Mouse (Mus musculus) liver, embryonic 16.5 days (tissue): ENCODE results near the gene 9130019O22Rik. TPM values are rescaled to one million over a fixed set of nuclear protein-coding genes. Genes with fewer than 3 reads are reported as not detected.
"Not testable (repeated sequence)": the region's sequence is repeated elsewhere in the genome, so short reads cannot be mapped to it uniquely, and the experiment has no call there.

Source experiments
- ATAC-seq: fragments of 200-750 bp; cut with Nextera tagmentation; 2 replicates; pipeline ENCODE4 v1.8.0; 2017; ENCODE audit warnings: low read depth, mild to moderate bottlenecking, moderate number of reproducible peaks, moderate library complexity
- H3K27ac ChIP-seq: fragments of 300-500 bp; sonication (generic); 2 replicates; pipeline ENCODE4 v1.5.1; 2014; ENCODE audit warnings: mild to moderate bottlenecking, low read length
- H3K27me3 ChIP-seq: fragments of 300-500 bp; sonication (generic); 2 replicates; pipeline ENCODE4 v1.6.1; 2014; ENCODE audit warnings: low read depth, low read length, mixed read lengths; ENCODE audit not compliant: control insufficient read depth, insufficient read depth
- H3K36me3 ChIP-seq: fragments of 300-500 bp; sonication (generic); 2 replicates; pipeline ENCODE4 v1.6.1; 2014; ENCODE audit warnings: mild to moderate bottlenecking; ENCODE audit not compliant: control insufficient read depth, insufficient read depth
- H3K4me1 ChIP-seq: fragments of 300-500 bp; sonication (generic); 2 replicates; pipeline ENCODE4 v1.6.1; 2014; ENCODE audit warnings: low read depth, low read length, mixed read lengths; ENCODE audit not compliant: control insufficient read depth
- H3K4me2 ChIP-seq: fragments of 300-500 bp; sonication (generic); 2 replicates; pipeline ENCODE4 v1.6.1; 2014; ENCODE audit warnings: low read depth, low read length, mixed read lengths
- H3K4me3 ChIP-seq: fragments of 300-500 bp; sonication (generic); 2 replicates; pipeline ENCODE4 v1.5.1; 2014; ENCODE audit warnings: low read depth, mild to moderate bottlenecking, low read length
- H3K9ac ChIP-seq: fragments of 300-500 bp; sonication (generic); 2 replicates; pipeline ENCODE4 v1.6.1; 2014; ENCODE audit warnings: low read depth, low read length
- H3K9me3 ChIP-seq: fragments of 300-500 bp; sonication (generic); replicated peaks from 2 replicates; pipeline ENCODE4 v1.6.1; 2016; ENCODE audit warnings: low read length; ENCODE audit not compliant: control insufficient read depth
- WGBS: fragments of 180-500 bp; shearing (Covaris S2); extraction: QIAGEN DNeasy Blood & Tissue Kit; methylation state at CpG from one replicate; pipeline ENCODE4 v1.1.7; 2014; ENCODE audit not compliant: insufficient replicate concordance; 5-methylcytosine and 5-hydroxymethylcytosine counted together
- polyA plus RNA-seq: library from polyadenylated mRNA; unstranded; fragments of >200 nt; fragmentation: Nextera tagmentation; extraction: Ambion mirVana; gene quantifications from 2 replicates; pipeline ENCODE4 v1.2.1, GENCODE M21; 2015

The 9130019O22Rik gene
- polyA plus RNA-seq, 1 experiment from 2014 or later = 1.3 TPM

GRCm38 (mm10) chr7:127363475-127363921 lies 23.5 kb downstream of the 9130019O22Rik start:
- Histone ChIP-seq H3K4me2 (peak overlapping the region; percentile 48), H3K9me3 (no peaks in the 10 kb centered on the region), H3K9ac (peak overlapping the region; percentile 38; the same call in 1 of the 2 replicates), H3K36me3 (no peaks in the 10 kb centered on the region), H3K4me3 (peak overlapping the region; percentile 36), H3K4me1 (no peaks in the 10 kb centered on the region), H3K27me3 (peaks cover 8% of the 10 kb centered on the region), H3K27ac (no peak overlapping the region)
- ATAC-seq = peak; percentile 30; the same call in 1 of the 2 replicates
- WGBS = 14% methylated on average over 24 of the region's 24 CpGs

- WGBS = 17% methylated on average over 13 of the region's 13 CpGs
- not testable (repeated sequence) for H3K9ac ChIP-seq, H3K27ac ChIP-seq, H3K9me3 ChIP-seq, H3K4me1 ChIP-seq, H3K36me3 ChIP-seq, ATAC-seq, H3K27me3 ChIP-seq
- peak overlapping the region; percentile 38 for H3K4me2 ChIP-seq
- 0 out of 2 replicates have a peak overlapping the region, but pooled peaks have one; percentile 21 for H3K4me3 ChIP-seq
Observed at GRCm38 (mm10) chr7:127362418-127362817, 24.5 kb downstream of the 9130019O22Rik start.

- H3K9me3 ChIP-seq = no peaks in the 10 kb centered on the region
- no peak overlapping the region for H3K4me3 ChIP-seq
- no peak overlapping the region for H3K4me2 ChIP-seq
- peak; percentile 83 for ATAC-seq
- H3K36me3 ChIP-seq = no peaks in the 10 kb centered on the region
- no peak overlapping the region for H3K27ac ChIP-seq
- peaks cover 8% of the 10 kb centered on the region for H3K27me3 ChIP-seq
- H3K4me1 ChIP-seq = no peaks in the 10 kb centered on the region
- WGBS = 47% methylated on average over 13 of the region's 13 CpGs
- H3K9ac ChIP-seq = no peak overlapping the region
Observed at GRCm38 (mm10) chr7:127361449-127361848, 25.5 kb downstream of the 9130019O22Rik start.

GRCm38 (mm10) chr7:127360265-127360664 lies 26.7 kb downstream of the 9130019O22Rik start:
- Histone ChIP-seq H3K4me1 (no peaks in the 10 kb centered on the region), H3K27ac (no peak overlapping the region), H3K9me3 (no peaks in the 10 kb centered on the region), H3K4me3 (no peak overlapping the region), H3K36me3 (no peaks in the 10 kb centered on the region), H3K4me2 (no peak overlapping the region), H3K27me3 (peaks cover 8% of the 10 kb centered on the region), H3K9ac (no peak overlapping the region)
- no peak for ATAC-seq
- 45% methylated on average over 4 of the region's 4 CpGs for WGBS

- Histone ChIP-seq H3K9ac (no peak overlapping the region), H3K4me1 (no peaks in the 10 kb centered on the region), H3K36me3 (no peaks in the 10 kb centered on the region), H3K27ac (no peak overlapping the region), H3K9me3 (no peaks in the 10 kb centered on the region), H3K27me3 (peaks cover 3% of the 10 kb centered on the region), H3K4me2 (no peak overlapping the region), H3K4me3 (no peak overlapping the region)
- ATAC-seq = no peak
- WGBS = 49% methylated on average over 4 of the region's 4 CpGs
Observed at GRCm38 (mm10) chr7:127358472-127358871, 28.5 kb downstream of the 9130019O22Rik start.

GRCm38 (mm10) chr7:127357871-127358270 lies 29.1 kb downstream of the 9130019O22Rik start:
- H3K4me1 ChIP-seq = no peaks in the 10 kb centered on the region
- 54% methylated on average over 2 of the region's 2 CpGs for WGBS

GRCm38 (mm10) chr7:127355796-127356195 lies 31.2 kb downstream of the 9130019O22Rik start:
- no peaks in the 10 kb centered on the region for H3K4me1 ChIP-seq
- H3K4me2 ChIP-seq = no peak overlapping the region
- no peak overlapping the region for H3K27ac ChIP-seq
- no peaks in the 10 kb centered on the region for H3K27me3 ChIP-seq
- no peak overlapping the region for H3K9ac ChIP-seq
- no peak for ATAC-seq
- H3K36me3 ChIP-seq = no peaks in the 10 kb centered on the region
- no peaks in the 10 kb centered on the region for H3K9me3 ChIP-seq
- no peak overlapping the region for H3K4me3 ChIP-seq
- 38% methylated on average over 3 of the region's 3 CpGs for WGBS

More at GRCm38 (mm10) chr7:127357871-127358270, 29.1 kb downstream of the 9130019O22Rik start:
- ATAC-seq = no peak
- Histone ChIP-seq H3K9ac (no peak overlapping the region), H3K36me3 (no peaks in the 10 kb centered on the region), H3K4me3 (no peak overlapping the region), H3K27me3 (no peaks in the 10 kb centered on the region), H3K9me3 (no peaks in the 10 kb centered on the region), H3K4me2 (no peak overlapping the region), H3K27ac (no peak overlapping the region)

GRCm38 (mm10) chr7:127351230-127352004 lies 35.5 kb downstream of the 9130019O22Rik start:
- Histone ChIP-seq H3K9me3 (no peaks in the 10 kb centered on the region), H3K27me3 (no peaks in the 10 kb centered on the region), H3K9ac (no peak overlapping the region), H3K27ac (no peak overlapping the region), H3K4me2 (no peak overlapping the region), H3K4me1 (peaks cover 5% of the 10 kb centered on the region), H3K4me3 (no peak overlapping the region), H3K36me3 (no peaks in the 10 kb centered on the region)
- WGBS = 37% methylated on average over 5 of the region's 5 CpGs
- no peak for ATAC-seq

- H3K4me2 ChIP-seq = peak overlapping the region; percentile 98
- WGBS = 16% methylated on average over 8 of the region's 8 CpGs
- H3K27ac ChIP-seq = no peak overlapping the region
- H3K4me3 ChIP-seq = peak overlapping the region; percentile 79; the same call in 1 of the 2 replicates
- H3K36me3 ChIP-seq = no peaks in the 10 kb centered on the region; the same call in 1 of the 2 replicates
- H3K4me1 ChIP-seq = peaks cover 21% of the 10 kb centered on the region
- H3K9me3 ChIP-seq = no peaks in the 10 kb centered on the region
- H3K27me3 ChIP-seq = no peaks in the 10 kb centered on the region
- no peak overlapping the region for H3K9ac ChIP-seq
- ATAC-seq = no peak
Observed at GRCm38 (mm10) chr7:127346676-127347075, 40.3 kb downstream of the 9130019O22Rik start.
